In the genomic region with DNA sequence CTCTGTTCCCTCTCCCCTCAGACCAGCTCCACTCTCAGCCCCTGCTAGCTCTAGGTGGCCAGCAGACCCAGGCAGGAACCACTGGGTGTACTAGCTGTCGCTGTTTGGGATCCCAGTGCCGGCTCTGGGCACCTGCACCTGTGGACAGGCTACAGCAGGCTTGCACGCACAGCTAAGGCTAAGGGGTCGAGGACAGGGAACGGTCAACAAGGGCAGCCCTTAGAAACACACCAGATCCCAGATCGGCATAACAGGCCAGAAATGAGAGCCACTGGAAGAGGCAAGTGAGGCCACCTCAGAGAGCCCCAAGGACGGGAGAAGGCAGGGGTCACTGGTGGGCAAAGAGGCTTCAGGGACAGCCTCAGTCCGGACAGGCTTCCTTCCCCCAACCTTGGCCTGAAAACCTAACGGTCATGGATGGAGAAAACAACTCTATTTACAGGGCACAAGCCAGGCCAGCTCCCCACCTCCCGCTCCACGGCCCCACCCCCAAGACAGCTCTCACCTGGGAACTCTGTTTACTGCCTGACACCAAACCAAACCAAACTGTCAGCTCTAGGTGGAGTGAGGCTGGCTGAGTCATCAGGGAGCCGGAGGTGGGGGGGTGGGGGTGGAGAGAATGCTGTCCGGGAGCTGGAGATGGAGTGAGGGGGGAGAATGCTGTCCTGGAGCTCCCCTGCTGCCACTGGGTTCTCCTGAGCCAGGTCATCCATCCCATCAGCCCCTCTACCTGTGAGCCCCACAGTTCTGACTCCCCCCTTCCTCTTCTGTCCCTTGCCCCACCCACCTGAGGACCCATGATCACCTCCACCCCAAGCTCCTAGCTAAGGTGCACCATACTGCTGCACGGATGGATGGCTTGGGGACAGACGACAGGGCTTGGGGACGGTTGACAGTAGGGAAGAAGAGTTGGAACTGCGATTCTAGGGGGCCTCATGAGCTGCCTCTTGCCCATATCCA, we compare ENCODE assay signal across 15 mouse cellular contexts. TPM values are rescaled to one million over a fixed set of nuclear protein-coding genes. Genes with fewer than 3 reads are reported as not detected.
DNase-seq lines count a peak whose midpoint lies in the region; ATAC-seq and TF ChIP-seq lines count a peak whose summit lies in the region.
"Had no signal": no experiment of that assay in that cellular context is flagged by ENCODE, and none has a peak within 500 bp of the region (broad histone marks: within the 10 kb centered on the region; RNA-seq: fewer than 3 reads in every experiment).

No protein-coding gene starts in this region.

- no peaks in the 10 kb centered on the region for H3K79me2 ChIP-seq in heart, adult 2 months (replicated peaks; ENCODE audit: control insufficient read depth, insufficient read depth, low read length)

- WGBS in heart, adult 2 months, result 57% methylated on average over 17 of the region's 17 CpGs
- WGBS in stomach, embryonic 15.5 days, result 44% methylated on average over 17 of the region's 17 CpGs
- 58% methylated on average over 16 of the region's 17 CpGs for WGBS in midbrain, embryonic 15.5 days

- no peak overlapping the region; the same call in 1 of the 2 replicates for H3K4me2 ChIP-seq in stomach, embryonic 15.5 days
- no peak overlapping the region for H3K4me2 ChIP-seq in midbrain, embryonic 15.5 days
- H3K4me2 ChIP-seq: forebrain, embryonic 13.5 days; midbrain, embryonic 13.5 days had no signal

- ATAC-seq in stomach, embryonic 15.5 days (ENCODE audit: insufficient read depth, low FRiP score, low read depth), result no peak
- ATAC-seq in midbrain, embryonic 15.5 days (replicated peaks), result no peak
- ATAC-seq: CD4-positive, CD25-positive, alpha-beta regulatory T cell, adult 4 months; forebrain, embryonic 13.5 days; midbrain, embryonic 13.5 days had no signal

- no peaks in the 10 kb centered on the region for H3K36me3 ChIP-seq in heart, adult 2 months (ENCODE audit: control insufficient read depth, insufficient read depth, low read length)
- no peaks in the 10 kb centered on the region for H3K36me3 ChIP-seq in stomach, embryonic 15.5 days
- no peaks in the 10 kb centered on the region for H3K36me3 ChIP-seq in midbrain, embryonic 15.5 days (replicated peaks)
- H3K36me3 ChIP-seq: embryonic facial prominence, embryonic 13.5 days; midbrain, embryonic 13.5 days had no signal

- intact Hi-C loops in heart, adult 2 months (cut with DNase I), result no loop called here
- intact Hi-C loops in heart, postnatal 14 days (cut with DNase I), result no loop called here

- DNase-seq in heart, adult 2 months, result no peak
- DNase-seq in heart, postnatal 14 days, result no peak
- peak; percentile 56 for DNase-seq in urinary bladder, adult 18-20 months (ENCODE audit: low spot score in 2 of 2)
- no peak for DNase-seq in urinary bladder, postnatal 4 days (ENCODE audit: low spot score in 2 of 2)
- DNase-seq in frontal cortex, postnatal 25 days (ENCODE audit: low spot score in 2 of 2), result no peak
- DNase-seq: cerebellum, postnatal 25 days; kidney, adult 2 months had no signal

- no peak overlapping the region for H3K4me3 ChIP-seq in heart, adult 2 months
- H3K4me3 ChIP-seq in bone marrow macrophage, adult 2 months (ENCODE audit: insufficient read depth, low read length), result no peak overlapping the region
- no peak overlapping the region for H3K4me3 ChIP-seq in stomach, embryonic 15.5 days (replicated peaks)
- no peak overlapping the region for H3K4me3 ChIP-seq in midbrain, embryonic 15.5 days
- H3K4me3 ChIP-seq: embryonic facial prominence, embryonic 13.5 days; forebrain, embryonic 13.5 days; left cerebral cortex, adult 2 months; midbrain, embryonic 13.5 days had no signal

- no peak overlapping the region for H3K9ac ChIP-seq in heart, adult 2 months (ENCODE audit: low read depth, low read length)
- H3K9ac ChIP-seq in stomach, embryonic 15.5 days, result no peak overlapping the region
- no peak overlapping the region for H3K9ac ChIP-seq in midbrain, embryonic 15.5 days
- H3K9ac ChIP-seq: forebrain, embryonic 13.5 days; midbrain, embryonic 13.5 days had no signal

- TF ChIP-seq CTCF in heart, adult 2 months (IDR thresholded peaks at IDR 0.05), result no peak
- no peak for TF ChIP-seq CTCF in bone marrow macrophage, adult 2 months (IDR thresholded peaks at IDR 0.05; ENCODE audit: low read depth, low read length)

- no peaks in the 10 kb centered on the region for H3K9me3 ChIP-seq in stomach, embryonic 15.5 days
- H3K9me3 ChIP-seq in midbrain, embryonic 15.5 days, result no peaks in the 10 kb centered on the region
- H3K9me3 ChIP-seq: embryonic facial prominence, embryonic 13.5 days; forebrain, embryonic 13.5 days; midbrain, embryonic 13.5 days had no signal

- TF ChIP-seq EP300 in heart, adult 2 months (IDR thresholded peaks at IDR 0.05; ENCODE audit: insufficient read depth, low read depth, low read length), result no peak

- no peak for TF ChIP-seq POLR2A in heart, adult 2 months (IDR thresholded peaks at IDR 0.05; ENCODE audit: insufficient read depth, low read depth, low read length)
- no peak for TF ChIP-seq POLR2A in bone marrow macrophage, adult 2 months (IDR thresholded peaks at IDR 0.05; ENCODE audit: borderline replicate concordance, low read depth, low read length)

- peak overlapping the region; percentile 26; the same call in 1 of the 2 replicates for H3K27ac ChIP-seq in heart, adult 2 months
- H3K27ac ChIP-seq in bone marrow macrophage, adult 2 months (ENCODE audit: insufficient read depth, low read depth, low read length), result peak overlapping the region; percentile 70
- peak overlapping the region; percentile 77 for H3K27ac ChIP-seq in stomach, embryonic 15.5 days
- H3K27ac ChIP-seq in midbrain, embryonic 15.5 days, result no peak overlapping the region
- H3K27ac ChIP-seq: embryonic facial prominence, embryonic 13.5 days; forebrain, embryonic 13.5 days; left cerebral cortex, adult 2 months; midbrain, embryonic 13.5 days had no signal

- H3K27me3 ChIP-seq in heart, adult 2 months (ENCODE audit: control insufficient read depth, insufficient read depth, low read length), result no peaks in the 10 kb centered on the region
- H3K27me3 ChIP-seq in stomach, embryonic 15.5 days (replicated peaks), result peaks cover 13% of the 10 kb centered on the region
- H3K27me3 ChIP-seq in midbrain, embryonic 15.5 days (replicated peaks), result peaks cover 14% of the 10 kb centered on the region

- peaks cover 11% of the 10 kb centered on the region for H3K4me1 ChIP-seq in heart, adult 2 months (ENCODE audit: control insufficient read depth, insufficient read depth, low read length)
- peaks cover 53% of the 10 kb centered on the region for H3K4me1 ChIP-seq in bone marrow macrophage, adult 2 months (ENCODE audit: control insufficient read depth, insufficient read depth, low read length)
- H3K4me1 ChIP-seq in stomach, embryonic 15.5 days, result peaks cover 77% of the 10 kb centered on the region
- H3K4me1 ChIP-seq in midbrain, embryonic 15.5 days, result peaks cover 4% of the 10 kb centered on the region

RNA-seq across cellular contexts. Expression of a gene that starts 5.6 kb away (rescaled TPM):
- total RNA-seq in heart, adult 2 months (2021), result 10 to 100 TPM; 14.8 to 15.7 TPM
- 5.4 and 7.5 TPM in 2 replicates for polyA plus RNA-seq in heart, adult 2 months (2012; rRNA removed)
- total RNA-seq in heart, postnatal 14 days (2021), result 10 to 100 TPM; 14.5 to 19.5 TPM
- polyA plus RNA-seq in bone marrow macrophage, adult 2 months (2012; ENCODE audit: insufficient read depth, insufficient read length, missing spikeins), result 27.3 TPM in 2 replicates
- 3.8 and 4.7 TPM in 2 replicates for polyA plus RNA-seq in stomach, embryonic 15.5 days (2015; fragmentation: Nextera tagmentation; extraction: Ambion mirVana)
- polyA plus RNA-seq in midbrain, embryonic 15.5 days (2015; fragmentation: Nextera tagmentation; extraction: Ambion mirVana), result 1.1 and 1.3 TPM in 2 replicates
- polyA plus RNA-seq: CD4-positive, CD25-positive, alpha-beta regulatory T cell, adult 4 months had no signal

RNA-seq across cellular contexts. Expression of a gene that starts 11.9 kb away (rescaled TPM):
- total RNA-seq in heart, adult 2 months (2021), result 1 to 10 TPM; 1.7 to 3.1 TPM
- 2.0 and 2.8 TPM in 2 replicates for polyA plus RNA-seq in heart, adult 2 months (2012; rRNA removed)
- total RNA-seq in heart, postnatal 14 days (2021), result 1 to 10 TPM; 1.9 to 2.2 TPM
- 2.0 and 2.1 TPM in 2 replicates for polyA plus RNA-seq in bone marrow macrophage, adult 2 months (2012; ENCODE audit: insufficient read depth, insufficient read length, missing spikeins)
- 6.1 and 7.0 TPM in 2 replicates for polyA plus RNA-seq in stomach, embryonic 15.5 days (2015; fragmentation: Nextera tagmentation; extraction: Ambion mirVana)
- polyA plus RNA-seq in midbrain, embryonic 15.5 days (2015; fragmentation: Nextera tagmentation; extraction: Ambion mirVana), result 24.4 and 25.1 TPM in 2 replicates

RNA-seq across cellular contexts. Expression of a gene that starts 32.4 kb away (rescaled TPM):
- total RNA-seq in heart, adult 2 months (2021), result 1 to 10 TPM; 5.3 to 6.6 TPM
- 7.6 and 10.0 TPM in 2 replicates for polyA plus RNA-seq in heart, adult 2 months (2012; rRNA removed)
- total RNA-seq in heart, postnatal 14 days (2021), result 10 to 100 TPM in 1 of 2 experiments, 1 to 10 TPM in 1; 7.8 to 12.1 TPM
- 26.2 and 28.0 TPM in 2 replicates for polyA plus RNA-seq in bone marrow macrophage, adult 2 months (2012; ENCODE audit: insufficient read depth, insufficient read length, missing spikeins)
- polyA plus RNA-seq in stomach, embryonic 15.5 days (2015; fragmentation: Nextera tagmentation; extraction: Ambion mirVana), result 97.0 and 100 TPM in 2 replicates
- 44.1 and 50.1 TPM in 2 replicates for polyA plus RNA-seq in midbrain, embryonic 15.5 days (2015; fragmentation: Nextera tagmentation; extraction: Ambion mirVana)

RNA-seq across cellular contexts. Expression of a gene that starts 36.4 kb away (rescaled TPM):
- total RNA-seq in heart, adult 2 months (2021), result 1 to 10 TPM; 6.6 to 6.8 TPM
- polyA plus RNA-seq in heart, adult 2 months (2012; rRNA removed), result 17.2 and 23.5 TPM in 2 replicates
- 1 to 10 TPM; 6.3 to 8.0 TPM for total RNA-seq in heart, postnatal 14 days (2021)
- polyA plus RNA-seq in bone marrow macrophage, adult 2 months (2012; ENCODE audit: insufficient read depth, insufficient read length, missing spikeins), result 1,067 and 1,170 TPM in 2 replicates
- 14.5 and 16.8 TPM in 2 replicates for polyA plus RNA-seq in stomach, embryonic 15.5 days (2015; fragmentation: Nextera tagmentation; extraction: Ambion mirVana)
- polyA plus RNA-seq in midbrain, embryonic 15.5 days (2015; fragmentation: Nextera tagmentation; extraction: Ambion mirVana), result 7.3 and 8.6 TPM in 2 replicates

Comparison
In these comparisons a context has a peak if more than half of its experiments do, and no peak if none do; other contexts are left out.
1. DNase-seq: peak in urinary bladder, adult 18-20 months (2 of 2); none in heart, adult 2 months (0 of 2), heart, postnatal 14 days (0 of 2), urinary bladder, postnatal 4 days (0 of 2) and frontal cortex, postnatal 25 days (0 of 2).